Mouse (Mus musculus) limb, embryonic 13.5 days (tissue): ENCODE results near the gene Ell. TPM values are rescaled to one million over a fixed set of nuclear protein-coding genes. Genes with fewer than 3 reads are reported as not detected.

Source experiments
- ATAC-seq: fragments of 200-750 bp; cut with Nextera tagmentation; 2 replicates; pipeline ENCODE4 v1.8.0; 2017; ENCODE audit warnings: low read depth, moderate number of reproducible peaks, moderate TSS enrichment; ENCODE audit not compliant: low FRiP score
- H3K27ac ChIP-seq: fragments of 300-500 bp; sonication (generic); 2 replicates; pipeline ENCODE4 v1.5.1; 2015; ENCODE audit warnings: inconsistent platforms, mild to moderate bottlenecking, moderate library complexity
- H3K27me3 ChIP-seq: fragments of 300-500 bp; sonication (generic); 2 replicates; pipeline ENCODE4 v1.6.1; 2015; ENCODE audit warnings: mild to moderate bottlenecking, inconsistent platforms
- H3K36me3 ChIP-seq: fragments of 300-500 bp; sonication (generic); 2 replicates; pipeline ENCODE4 v1.6.1; 2015; ENCODE audit warnings: inconsistent platforms, mild to moderate bottlenecking, moderate library complexity
- H3K4me1 ChIP-seq: fragments of 300-500 bp; sonication (generic); 2 replicates; pipeline ENCODE4 v1.6.1; 2015; ENCODE audit warnings: inconsistent platforms
- H3K4me2 ChIP-seq: fragments of 300-500 bp; sonication (generic); replicated peaks from 2 replicates; pipeline ENCODE4 v1.6.1; 2015; ENCODE audit warnings: inconsistent platforms, mild to moderate bottlenecking, moderate library complexity
- H3K4me3 ChIP-seq: fragments of 300-500 bp; sonication (generic); 2 replicates; pipeline ENCODE4 v1.5.1; 2015; ENCODE audit warnings: moderate library complexity, mild to moderate bottlenecking, inconsistent platforms
- H3K9ac ChIP-seq: fragments of 300-500 bp; sonication (generic); 2 replicates; pipeline ENCODE4 v1.6.1; 2015; ENCODE audit warnings: mild to moderate bottlenecking, inconsistent platforms
- H3K9me3 ChIP-seq: fragments of 300-500 bp; sonication (generic); 2 replicates; pipeline ENCODE4 v1.6.1; 2016; ENCODE audit warnings: inconsistent platforms
- WGBS: fragments of 180-500 bp; shearing (Covaris S2); methylation state at CpG from one replicate; pipeline ENCODE4 v1.1.7; 2015; 5-methylcytosine and 5-hydroxymethylcytosine counted together
- polyA plus RNA-seq: library from polyadenylated mRNA; unstranded; fragments of >200 nt; fragmentation: Nextera tagmentation; extraction: Ambion mirVana; gene quantifications from 2 replicates; pipeline ENCODE4 v1.2.1, GENCODE M21; 2015

The Ell gene
- polyA plus RNA-seq, 1 experiment from 2014 or later = 20.9 TPM

- 31% methylated on average over 13 of the region's 13 CpGs for WGBS
- Histone ChIP-seq H3K9me3 (no peaks in the 10 kb centered on the region), H3K36me3 (peaks cover 41% of the 10 kb centered on the region), H3K4me3 (peak overlapping the region; percentile 74), H3K4me1 (peaks cover 27% of the 10 kb centered on the region), H3K9ac (peak overlapping the region; percentile 93), H3K27ac (peak overlapping the region; percentile 85), H3K27me3 (no peaks in the 10 kb centered on the region), H3K4me2 (peak overlapping the region; percentile 88)
- ATAC-seq = no peak
Observed at GRCm38 (mm10) chr8:70528182-70528797, 11.0 kb upstream of the Ell start.

GRCm38 (mm10) chr8:70529299-70529698 is 10.0 kb upstream of the Ell start:
- ATAC-seq = no peak
- H3K36me3 ChIP-seq = peaks cover 51% of the 10 kb centered on the region
- H3K27ac ChIP-seq = no peak overlapping the region
- H3K27me3 ChIP-seq = no peaks in the 10 kb centered on the region
- H3K4me3 ChIP-seq = no peak overlapping the region
- WGBS = 79% methylated on average over 5 of the region's 5 CpGs
- H3K9ac ChIP-seq = 0 out of 2 replicates have a peak overlapping the region, but pooled peaks have one; percentile 15
- H3K4me1 ChIP-seq = peaks cover 24% of the 10 kb centered on the region
- H3K4me2 ChIP-seq = no peak overlapping the region; the same call in 1 of the 2 replicates
- H3K9me3 ChIP-seq = no peaks in the 10 kb centered on the region

GRCm38 (mm10) chr8:70529741-70530161 is 9.5 kb upstream of the Ell start:
- ATAC-seq = no peak
- no peak overlapping the region for H3K9ac ChIP-seq
- H3K4me1 ChIP-seq = peaks cover 24% of the 10 kb centered on the region
- H3K27ac ChIP-seq = no peak overlapping the region
- no peak overlapping the region for H3K4me3 ChIP-seq
- H3K4me2 ChIP-seq = no peak overlapping the region
- H3K27me3 ChIP-seq = no peaks in the 10 kb centered on the region
- WGBS = 96% methylated on average over 3 of the region's 3 CpGs
- H3K9me3 ChIP-seq = no peaks in the 10 kb centered on the region
- peaks cover 55% of the 10 kb centered on the region for H3K36me3 ChIP-seq

GRCm38 (mm10) chr8:70530314-70530713 is 8.9 kb upstream of the Ell start:
- H3K9me3 ChIP-seq = no peaks in the 10 kb centered on the region
- H3K9ac ChIP-seq = 0 out of 2 replicates have a peak overlapping the region, but pooled peaks have one; percentile 8
- H3K4me3 ChIP-seq = no peak overlapping the region
- H3K4me1 ChIP-seq = peaks cover 24% of the 10 kb centered on the region
- H3K4me2 ChIP-seq = no peak overlapping the region
- WGBS = 87% methylated on average over 2 of the region's 2 CpGs
- peaks cover 61% of the 10 kb centered on the region for H3K36me3 ChIP-seq
- H3K27me3 ChIP-seq = no peaks in the 10 kb centered on the region
- no peak for ATAC-seq
- H3K27ac ChIP-seq = no peak overlapping the region

GRCm38 (mm10) chr8:70534281-70534680 is 5.0 kb upstream of the Ell start:
- H3K9ac ChIP-seq = no peak overlapping the region
- H3K27me3 ChIP-seq = no peaks in the 10 kb centered on the region
- H3K4me1 ChIP-seq = peaks cover 9% of the 10 kb centered on the region
- no peak overlapping the region for H3K4me3 ChIP-seq
- no peaks in the 10 kb centered on the region for H3K9me3 ChIP-seq
- H3K27ac ChIP-seq = no peak overlapping the region
- peaks cover 83% of the 10 kb centered on the region for H3K36me3 ChIP-seq
- no peak overlapping the region for H3K4me2 ChIP-seq
- no peak for ATAC-seq
- 93% methylated on average over 12 of the region's 12 CpGs for WGBS

- no peaks in the 10 kb centered on the region for H3K9me3 ChIP-seq
- WGBS = 94% methylated on average over 3 of the region's 3 CpGs
- peaks cover 10% of the 10 kb centered on the region for H3K4me1 ChIP-seq
Observed at GRCm38 (mm10) chr8:70535221-70535620, 4.0 kb upstream of the Ell start.

GRCm38 (mm10) chr8:70535701-70536100 is 3.6 kb upstream of the Ell start:
- H3K9me3 ChIP-seq = no peaks in the 10 kb centered on the region
- H3K4me2 ChIP-seq = no peak overlapping the region
- no peak overlapping the region for H3K27ac ChIP-seq
- H3K36me3 ChIP-seq = peaks cover 69% of the 10 kb centered on the region
- H3K9ac ChIP-seq = no peak overlapping the region
- peaks cover 14% of the 10 kb centered on the region for H3K4me1 ChIP-seq
- ATAC-seq = no peak
- no peaks in the 10 kb centered on the region for H3K27me3 ChIP-seq
- no peak overlapping the region for H3K4me3 ChIP-seq
- WGBS = 85% methylated on average over 2 of the region's 2 CpGs

More at GRCm38 (mm10) chr8:70535221-70535620, 4.0 kb upstream of the Ell start:
- Histone ChIP-seq H3K27ac (no peak overlapping the region), H3K4me2 (no peak overlapping the region), H3K27me3 (no peaks in the 10 kb centered on the region), H3K9ac (no peak overlapping the region), H3K36me3 (peaks cover 73% of the 10 kb centered on the region), H3K4me3 (no peak overlapping the region)
- ATAC-seq = no peak

GRCm38 (mm10) chr8:70538024-70538579 is 1.2 kb upstream of the Ell start:
- Histone ChIP-seq H3K36me3 (peaks cover 45% of the 10 kb centered on the region), H3K9me3 (no peaks in the 10 kb centered on the region), H3K4me1 (peaks cover 27% of the 10 kb centered on the region), H3K9ac (peak overlapping the region; percentile 64), H3K4me3 (peak overlapping the region; percentile 63), H3K27ac (peak overlapping the region; percentile 89), H3K27me3 (no peaks in the 10 kb centered on the region), H3K4me2 (peak overlapping the region; percentile 95)
- 12% methylated on average over 24 of the region's 24 CpGs for WGBS
- ATAC-seq = no peak

- Histone ChIP-seq H3K4me1 (peaks cover 27% of the 10 kb centered on the region), H3K9me3 (no peaks in the 10 kb centered on the region), H3K9ac (peak overlapping the region; percentile 79), H3K36me3 (peaks cover 40% of the 10 kb centered on the region), H3K27ac (peak overlapping the region; percentile 89), H3K4me2 (peak overlapping the region; percentile 95), H3K4me3 (peak overlapping the region; percentile 63), H3K27me3 (no peaks in the 10 kb centered on the region)
- under 1% methylated on average over 32 of the region's 32 CpGs for WGBS
- peak; percentile 76 for ATAC-seq
Observed at GRCm38 (mm10) chr8:70538633-70539076, 602 bp upstream of the Ell start.

GRCm38 (mm10) chr8:70540013-70540506 is 803 bp downstream of the Ell start:
- Histone ChIP-seq H3K9me3 (no peaks in the 10 kb centered on the region), H3K9ac (peak overlapping the region; percentile 79)
- ATAC-seq = no peak

GRCm38 (mm10) chr8:70540507-70541071 is 1.3 kb downstream of the Ell start:
- no peaks in the 10 kb centered on the region for H3K9me3 ChIP-seq
- H3K27ac ChIP-seq = no peak overlapping the region
- H3K4me1 ChIP-seq = peaks cover 27% of the 10 kb centered on the region
- H3K36me3 ChIP-seq = peaks cover 27% of the 10 kb centered on the region
- H3K4me2 ChIP-seq = peak overlapping the region; percentile 95
- no peak for ATAC-seq
- H3K9ac ChIP-seq = peak overlapping the region; percentile 79
- H3K4me3 ChIP-seq = peak overlapping the region; percentile 63
- 54% methylated on average over 7 of the region's 7 CpGs for WGBS
- H3K27me3 ChIP-seq = no peaks in the 10 kb centered on the region

More at GRCm38 (mm10) chr8:70540013-70540506, 803 bp downstream of the Ell start:
- Histone ChIP-seq H3K27ac (peak overlapping the region; percentile 89), H3K4me3 (peak overlapping the region; percentile 63), H3K27me3 (no peaks in the 10 kb centered on the region), H3K36me3 (peaks cover 32% of the 10 kb centered on the region), H3K4me1 (peaks cover 27% of the 10 kb centered on the region), H3K4me2 (peak overlapping the region; percentile 95)
- WGBS = 8% methylated on average over 4 of the region's 4 CpGs

- no peaks in the 10 kb centered on the region for H3K9me3 ChIP-seq
- no peak overlapping the region for H3K27ac ChIP-seq
- H3K27me3 ChIP-seq = no peaks in the 10 kb centered on the region
- peak overlapping the region; percentile 63 for H3K4me3 ChIP-seq
- H3K9ac ChIP-seq = peak overlapping the region; percentile 79; the same call in 1 of the 2 replicates
- H3K36me3 ChIP-seq = peaks cover 23% of the 10 kb centered on the region
- 82% methylated on average over 5 of the region's 5 CpGs for WGBS
- no peak for ATAC-seq
- peaks cover 27% of the 10 kb centered on the region for H3K4me1 ChIP-seq
- H3K4me2 ChIP-seq = peak overlapping the region; percentile 95
Observed at GRCm38 (mm10) chr8:70541081-70541480, 1.8 kb downstream of the Ell start.
